In the genomic region with DNA sequence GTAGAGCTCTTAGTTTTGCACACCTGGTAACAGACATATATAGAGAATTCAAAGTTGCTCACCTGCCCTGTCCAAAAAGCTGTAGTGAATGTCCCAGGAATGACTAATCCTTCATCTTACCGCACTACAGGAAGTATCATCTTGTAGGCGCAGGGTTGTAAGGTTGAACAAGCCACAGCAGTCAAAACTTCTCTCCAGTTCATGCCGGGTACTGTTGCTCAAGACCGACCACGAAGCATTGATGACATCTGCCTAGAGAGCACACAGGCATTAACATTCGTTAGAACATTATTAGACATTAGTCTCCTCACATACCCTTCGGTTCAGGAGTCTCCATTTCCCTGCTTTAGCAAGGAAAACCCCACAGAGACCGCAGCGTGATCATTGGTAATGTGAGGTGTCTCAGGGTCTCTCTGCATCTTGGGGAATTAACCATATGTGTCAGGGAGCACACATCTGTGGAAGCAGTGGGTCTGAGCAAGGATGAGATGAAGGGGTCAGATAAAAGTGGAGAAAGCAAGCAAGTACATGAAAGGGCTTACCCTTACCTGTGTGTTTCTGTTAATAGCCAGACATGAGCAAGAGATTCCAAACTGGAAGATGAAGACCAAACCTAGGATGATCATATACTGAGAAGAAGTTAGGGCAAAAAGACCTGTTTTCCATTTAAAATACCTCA, we compare ENCODE assay signal across 8 mouse cellular contexts. TPM values are rescaled to one million over a fixed set of nuclear protein-coding genes. Genes with fewer than 3 reads are reported as not detected.
DNase-seq lines count a peak whose midpoint lies in the region; ATAC-seq and TF ChIP-seq lines count a peak whose summit lies in the region.

No protein-coding gene starts in this region.

- H3K36me3 ChIP-seq in heart, embryonic 12.5 days, result peaks cover 43% of the 10 kb centered on the region
- H3K36me3 ChIP-seq in ES-E14 (ENCODE audit: control insufficient read depth, insufficient read depth, low read length, poor library complexity, severe bottlenecking), result peaks cover 39% of the 10 kb centered on the region
- H3K36me3 ChIP-seq in hindbrain, embryonic 11.5 days (ENCODE audit: control insufficient read depth, insufficient read depth, low read length), result peaks cover 22% of the 10 kb centered on the region

- H3K27me3 ChIP-seq in heart, embryonic 12.5 days (replicated peaks), result no peaks in the 10 kb centered on the region
- no peaks in the 10 kb centered on the region for H3K27me3 ChIP-seq in hindbrain, embryonic 11.5 days (ENCODE audit: control insufficient read depth, insufficient read depth, low read length)

- intact Hi-C loops in heart, postnatal 10 days (cut with DNase I), result no loop called here

- no peak overlapping the region for H3K27ac ChIP-seq in heart, embryonic 12.5 days (ENCODE audit: poor library complexity, severe bottlenecking)
- H3K27ac ChIP-seq in ES-E14 (ENCODE audit: insufficient read depth, low read depth, low read length, poor library complexity, severe bottlenecking), result no peak overlapping the region
- no peak overlapping the region for H3K27ac ChIP-seq in hindbrain, embryonic 11.5 days (ENCODE audit: low read depth, low read length)

- peak overlapping the region; percentile 90 for H3K9ac ChIP-seq in heart, embryonic 12.5 days
- H3K9ac ChIP-seq in ES-E14 (ENCODE audit: insufficient read depth, low read depth, low read length, poor library complexity, severe bottlenecking), result peak overlapping the region; percentile 97; the same call in 1 of the 2 replicates
- no peak overlapping the region; the same call in 1 of the 2 replicates for H3K9ac ChIP-seq in hindbrain, embryonic 11.5 days (ENCODE audit: low read depth, low read length)

- no peak for DNase-seq in heart, postnatal 10 days
- DNase-seq in ES-E14 (ENCODE audit: low read depth, low spot score), result no peak
- DNase-seq in hindbrain, embryonic 11.5 days (ENCODE audit: low spot score), result no peak
- no peak for DNase-seq in spleen, postnatal 4 days (ENCODE audit: low spot score in 2 of 2)
- DNase-seq in adrenal gland, adult 18-20 months (ENCODE audit: low spot score in 2 of 2), result no peak
- DNase-seq in thymus, postnatal 10 days (ENCODE audit: low spot score in 2 of 2), result no peak

- in situ Hi-C loops in ES-E14 (cut with MboI; ENCODE audit: low sequenced_read_pairs in 2 of 2, unreplicated experiment in 2 of 2), result no loop called here

- H3K4me1 ChIP-seq in heart, embryonic 12.5 days (replicated peaks), result peaks cover 33% of the 10 kb centered on the region
- peaks cover 0 to 10% of the 10 kb centered on the region in 2 experiments; a peak in 2 of 4 replicates for H3K4me1 ChIP-seq in ES-E14 (ENCODE audit: control insufficient read depth in 2 of 2, insufficient read depth in 2 of 2, low read length in 2 of 2, poor library complexity in 1 of 2)
- H3K4me1 ChIP-seq in hindbrain, embryonic 11.5 days (replicated peaks; ENCODE audit: control insufficient read depth, insufficient read depth, low read length), result peaks cover 4% of the 10 kb centered on the region; the same call in 1 of the 2 replicates

- no peak for ATAC-seq in heart, embryonic 12.5 days (ENCODE audit: insufficient number of reproducible peaks, low FRiP score)
- no peak for ATAC-seq in hindbrain, embryonic 11.5 days (ENCODE audit: low FRiP score)
- peak; percentile 20; the same call in 1 of the 2 replicates for ATAC-seq in megakaryocyte, adult 5-6 weeks (ENCODE audit: poor library complexity, severe bottlenecking)

- 79% methylated on average over 9 of the region's 9 CpGs for WGBS in heart, embryonic 12.5 days
- WGBS in hindbrain, embryonic 11.5 days, result 83% methylated on average over 9 of the region's 9 CpGs

- no peaks in the 10 kb centered on the region for H3K9me3 ChIP-seq in heart, embryonic 12.5 days (replicated peaks)
- H3K9me3 ChIP-seq in ES-E14 (ENCODE audit: control insufficient read depth, insufficient read depth, low read depth, low read length), result no peaks in the 10 kb centered on the region
- H3K9me3 ChIP-seq in hindbrain, embryonic 11.5 days (ENCODE audit: control insufficient read depth, low read length), result no peaks in the 10 kb centered on the region

- peak overlapping the region; percentile 86 for H3K4me3 ChIP-seq in heart, embryonic 12.5 days
- peak overlapping the region; percentile 97 to 98; a peak in 3 of 4 replicates for H3K4me3 ChIP-seq in ES-E14 (ENCODE audit: insufficient read depth in 1 of 2, low read depth in 1 of 2, low read length in 2 of 2, poor library complexity in 1 of 2, severe bottlenecking in 1 of 2)
- peak overlapping the region; percentile 53 for H3K4me3 ChIP-seq in hindbrain, embryonic 11.5 days (ENCODE audit: low read depth, low read length)

- H3K4me2 ChIP-seq in heart, embryonic 12.5 days, result peak overlapping the region; percentile 75
- peak overlapping the region; percentile 91 for H3K4me2 ChIP-seq in hindbrain, embryonic 11.5 days (replicated peaks; ENCODE audit: low read depth, low read length)

TF ChIP-seq in ES-E14, 5 proteins besides CTCF, POLR2A, EP300 and RAD21:
- TF ChIP-seq ZNF384 (IDR thresholded peaks at IDR 0.05; ENCODE audit: low read depth, low read length) (no peak), CHD2 (IDR thresholded peaks at IDR 0.05; ENCODE audit: low read depth, low read length) (no peak), MAFK (IDR thresholded peaks at IDR 0.05; ENCODE audit: insufficient read depth, low read depth, low read length) (no peak), HCFC1 (IDR thresholded peaks at IDR 0.05; ENCODE audit: borderline replicate concordance, insufficient read depth, low read length) (no peak), ZC3H11A (IDR thresholded peaks at IDR 0.05; ENCODE audit: borderline replicate concordance, low read depth, low read length) (no peak)

RNA-seq across cellular contexts. Expression of a gene that starts 1.6 kb away (rescaled TPM):
- 119 and 124 TPM in 2 replicates for polyA plus RNA-seq in heart, embryonic 12.5 days (2016; fragmentation: Nextera tagmentation; extraction: Ambion mirVana)
- 10 to 100 TPM; 50.0 to 53.8 TPM for total RNA-seq in heart, postnatal 10 days (2021)
- total RNA-seq in ES-E14 (2012; rRNA removed), result 121 and 154 TPM in 2 replicates
- 111 and 140 TPM in 2 replicates for polyA plus RNA-seq in hindbrain, embryonic 11.5 days (2014; fragmentation: Nextera tagmentation; extraction: Ambion mirVana)
- 70.0 and 82.5 TPM in 2 replicates for total RNA-seq in megakaryocyte, adult 5-6 weeks (2015)
- total RNA-seq in megakaryocyte, adult 5-6 weeks (2017), result 61.6 and 62.5 TPM in 2 replicates
- 100 to 1,000 TPM; 106 to 107 TPM for total RNA-seq in adrenal gland, adult 18-20 months (2021)

RNA-seq across cellular contexts. Expression of a gene that starts 5.2 kb away (rescaled TPM):
- 1,080 and 1,140 TPM in 2 replicates for polyA plus RNA-seq in heart, embryonic 12.5 days (2016; fragmentation: Nextera tagmentation; extraction: Ambion mirVana)
- 100 to 1,000 TPM; 154 to 196 TPM for total RNA-seq in heart, postnatal 10 days (2021)
- total RNA-seq in ES-E14 (2012; rRNA removed), result 502 and 522 TPM in 2 replicates
- polyA plus RNA-seq in hindbrain, embryonic 11.5 days (2014; fragmentation: Nextera tagmentation; extraction: Ambion mirVana), result 2,639 and 2,665 TPM in 2 replicates
- 276 and 285 TPM in 2 replicates for total RNA-seq in megakaryocyte, adult 5-6 weeks (2015)
- 174 and 258 TPM in 2 replicates for total RNA-seq in megakaryocyte, adult 5-6 weeks (2017)
- total RNA-seq in adrenal gland, adult 18-20 months (2021), result 100 to 1,000 TPM; 138 to 172 TPM

RNA-seq across cellular contexts. Expression of a gene that starts 6.6 kb away (rescaled TPM):
- 0.03 TPM in 1 of 2 replicates, not detected in the other for polyA plus RNA-seq in heart, embryonic 12.5 days (2016; fragmentation: Nextera tagmentation; extraction: Ambion mirVana)
- 1 to 10 TPM; 5.5 to 8.3 TPM for total RNA-seq in heart, postnatal 10 days (2021)
- total RNA-seq in ES-E14 (2012; rRNA removed), result 1.4 and 2.0 TPM in 2 replicates
- polyA plus RNA-seq in hindbrain, embryonic 11.5 days (2014; fragmentation: Nextera tagmentation; extraction: Ambion mirVana), result 0.68 and 1.2 TPM in 2 replicates
- total RNA-seq in megakaryocyte, adult 5-6 weeks (2015), result 4.1 and 8.3 TPM in 2 replicates
- total RNA-seq in megakaryocyte, adult 5-6 weeks (2017), result 32.5 and 35.4 TPM in 2 replicates
- 1 to 10 TPM; 3.1 to 3.2 TPM for total RNA-seq in adrenal gland, adult 18-20 months (2021)

RNA-seq across cellular contexts. Expression of a gene that starts 8.5 kb away (rescaled TPM):
- polyA plus RNA-seq in heart, embryonic 12.5 days (2016; fragmentation: Nextera tagmentation; extraction: Ambion mirVana), result 0.10 and 0.28 TPM in 2 replicates
- 1 to 10 TPM; 1.7 to 2.9 TPM for total RNA-seq in heart, postnatal 10 days (2021)
- total RNA-seq in ES-E14 (2012; rRNA removed), result 4.6 and 8.3 TPM in 2 replicates
- 3.6 and 4.2 TPM in 2 replicates for polyA plus RNA-seq in hindbrain, embryonic 11.5 days (2014; fragmentation: Nextera tagmentation; extraction: Ambion mirVana)
- 0.04 TPM in 1 of 2 replicates, not detected in the other for total RNA-seq in megakaryocyte, adult 5-6 weeks (2015)
- 0.22 and 0.37 TPM in 2 replicates for total RNA-seq in megakaryocyte, adult 5-6 weeks (2017)
- 1 to 10 TPM; 6.3 to 6.8 TPM for total RNA-seq in adrenal gland, adult 18-20 months (2021)

RNA-seq across cellular contexts. Expression of a gene that starts 20.4 kb away (rescaled TPM):
- 0.18 TPM in 1 of 2 replicates, not detected in the other for polyA plus RNA-seq in heart, embryonic 12.5 days (2016; fragmentation: Nextera tagmentation; extraction: Ambion mirVana)
- under 1 TPM; 0.22 to 0.29 TPM for total RNA-seq in heart, postnatal 10 days (2021)
- 0.40 and 0.74 TPM in 2 replicates for total RNA-seq in ES-E14 (2012; rRNA removed)
- polyA plus RNA-seq in hindbrain, embryonic 11.5 days (2014; fragmentation: Nextera tagmentation; extraction: Ambion mirVana), result 0.11 and 0.20 TPM in 2 replicates
- total RNA-seq in megakaryocyte, adult 5-6 weeks (2015), result not detected in 2 replicates
- total RNA-seq in megakaryocyte, adult 5-6 weeks (2017), result not detected in 2 replicates
- total RNA-seq in adrenal gland, adult 18-20 months (2021), result under 1 TPM; 0.42 to 0.56 TPM
